Mouse (Mus musculus): ENCODE data around the gene Olfr1512. TPM values are rescaled to one million over a fixed set of nuclear protein-coding genes. Genes with fewer than 3 reads are reported as not detected.
"Not testable (repeated sequence)": the region's sequence is repeated elsewhere in the genome, so short reads cannot be mapped to it uniquely, and the experiment has no call there.

Gene Olfr1512
- polyA plus RNA-seq (2012; rRNA removed): 0.04 TPM in 1 of 2 replicates, not detected in the other

GRCm38 (mm10) chr14:52379068-52379467 lies at the start of gene Olfr1512:
TSS of gene Olfr1512 (minus strand) at chr14:52379168.
- TF ChIP-seq POLR2A (IDR thresholded peaks at IDR 0.05; ENCODE audit: control insufficient read depth, extremely low read depth, insufficient read depth, low read length, poor library complexity): no peak
- no peak for TF ChIP-seq CTCF (IDR thresholded peaks at IDR 0.05; ENCODE audit: borderline replicate concordance, control insufficient read depth, extremely low read depth, insufficient read depth, low read length, poor library complexity)
- H3K27ac ChIP-seq (ENCODE audit: control insufficient read depth, insufficient read depth, low read length): no peak within 1 kb of the TSS
- no peak within 1 kb of the TSS for H3K4me3 ChIP-seq (ENCODE audit: control insufficient read depth, insufficient read depth, low read length)
- H3K4me1 ChIP-seq (replicated peaks; ENCODE audit: control insufficient read depth, insufficient read depth, low read length): no peaks in the 10 kb centered on the region
- no peak for DNase-seq
- no peaks in the 10 kb centered on the region for H3K27me3 ChIP-seq (ENCODE audit: control insufficient read depth, insufficient read depth, low read length)
- H3K36me3 ChIP-seq (ENCODE audit: control insufficient read depth, insufficient read depth, low read length): no peaks in the 10 kb centered on the region
- WGBS: 89% methylated on average over 2 of the region's 2 CpGs

- H3K4me1 ChIP-seq (replicated peaks; ENCODE audit: control insufficient read depth, insufficient read depth, low read length): peaks cover 11% of the 10 kb centered on the region
- no peaks in the 10 kb centered on the region for H3K36me3 ChIP-seq (ENCODE audit: control insufficient read depth, insufficient read depth, low read length)
- 9% methylated on average over 1 of the region's 1 CpGs for WGBS
- peak; percentile 82 for DNase-seq
- TF ChIP-seq CTCF (IDR thresholded peaks at IDR 0.05; ENCODE audit: borderline replicate concordance, control insufficient read depth, extremely low read depth, insufficient read depth, low read length, poor library complexity) (no peak), POLR2A (IDR thresholded peaks at IDR 0.05; ENCODE audit: control insufficient read depth, extremely low read depth, insufficient read depth, low read length, poor library complexity) (no peak)
- no peaks in the 10 kb centered on the region for H3K27me3 ChIP-seq (ENCODE audit: control insufficient read depth, insufficient read depth, low read length)
- no peak overlapping the region for H3K4me3 ChIP-seq (ENCODE audit: control insufficient read depth, insufficient read depth, low read length)
- no peak overlapping the region for H3K27ac ChIP-seq (ENCODE audit: control insufficient read depth, insufficient read depth, low read length)
Measured at GRCm38 (mm10) chr14:52427686-52428085, 48.7 kb upstream of the Olfr1512 start.

GRCm38 (mm10) chr14:52414273-52414672 lies 35.3 kb upstream of the Olfr1512 start, which contains the start of gene Olfr1510:
TSS of gene Olfr1510 (minus strand) at chr14:52414373.
- no peaks in the 10 kb centered on the region for H3K36me3 ChIP-seq (ENCODE audit: control insufficient read depth, insufficient read depth, low read length)
- WGBS: 97% methylated on average over 3 of the region's 3 CpGs
- no peaks in the 10 kb centered on the region for H3K27me3 ChIP-seq (ENCODE audit: control insufficient read depth, insufficient read depth, low read length)
- H3K4me3 ChIP-seq (ENCODE audit: control insufficient read depth, insufficient read depth, low read length): no peak within 1 kb of the TSS
- H3K4me1 ChIP-seq (replicated peaks; ENCODE audit: control insufficient read depth, insufficient read depth, low read length): peaks cover 8% of the 10 kb centered on the region
- DNase-seq: no peak
- no peak within 1 kb of the TSS for H3K27ac ChIP-seq (ENCODE audit: control insufficient read depth, insufficient read depth, low read length)
- TF ChIP-seq POLR2A (IDR thresholded peaks at IDR 0.05; ENCODE audit: control insufficient read depth, extremely low read depth, insufficient read depth, low read length, poor library complexity) (no peak), CTCF (IDR thresholded peaks at IDR 0.05; ENCODE audit: borderline replicate concordance, control insufficient read depth, extremely low read depth, insufficient read depth, low read length, poor library complexity) (no peak)

GRCm38 (mm10) chr14:52410142-52410919 lies 31.4 kb upstream of the Olfr1512 start:
- not testable (repeated sequence) for H3K4me1 ChIP-seq (replicated peaks; ENCODE audit: control insufficient read depth, insufficient read depth, low read length); H3K4me3 ChIP-seq (ENCODE audit: control insufficient read depth, insufficient read depth, low read length); H3K27me3 ChIP-seq (ENCODE audit: control insufficient read depth, insufficient read depth, low read length); DNase-seq; H3K27ac ChIP-seq (ENCODE audit: control insufficient read depth, insufficient read depth, low read length); H3K36me3 ChIP-seq (ENCODE audit: control insufficient read depth, insufficient read depth, low read length)
- 56% methylated on average over 8 of the region's 10 CpGs for WGBS

- Histone ChIP-seq H3K4me3 (ENCODE audit: control insufficient read depth, insufficient read depth, low read length) (no peak within 1 kb of the TSS), H3K27ac (ENCODE audit: control insufficient read depth, insufficient read depth, low read length) (no peak within 1 kb of the TSS), H3K4me1 (replicated peaks; ENCODE audit: control insufficient read depth, insufficient read depth, low read length) (no peaks in the 10 kb centered on the region), H3K36me3 (ENCODE audit: control insufficient read depth, insufficient read depth, low read length) (no peaks in the 10 kb centered on the region), H3K27me3 (ENCODE audit: control insufficient read depth, insufficient read depth, low read length) (no peaks in the 10 kb centered on the region)
- 87% methylated on average over 4 of the region's 4 CpGs for WGBS
- TF ChIP-seq POLR2A (IDR thresholded peaks at IDR 0.05; ENCODE audit: control insufficient read depth, extremely low read depth, insufficient read depth, low read length, poor library complexity) (no peak), CTCF (IDR thresholded peaks at IDR 0.05; ENCODE audit: borderline replicate concordance, control insufficient read depth, extremely low read depth, insufficient read depth, low read length, poor library complexity) (no peak)
- no peak for DNase-seq
Measured at GRCm38 (mm10) chr14:52397279-52397678, 18.3 kb upstream of the Olfr1512 start, which contains the start of gene Olfr1511. TSS of gene Olfr1511 (minus strand) at chr14:52397379.

GRCm38 (mm10) chr14:52390084-52390848 lies 11.3 kb upstream of the Olfr1512 start:
- H3K27ac ChIP-seq (ENCODE audit: control insufficient read depth, insufficient read depth, low read length); H3K4me3 ChIP-seq (ENCODE audit: control insufficient read depth, insufficient read depth, low read length); DNase-seq; H3K27me3 ChIP-seq (ENCODE audit: control insufficient read depth, insufficient read depth, low read length); H3K4me1 ChIP-seq (replicated peaks; ENCODE audit: control insufficient read depth, insufficient read depth, low read length); H3K36me3 ChIP-seq (ENCODE audit: control insufficient read depth, insufficient read depth, low read length): not testable (repeated sequence)
- WGBS: 42% methylated on average over 9 of the region's 9 CpGs
